9 mouse cellular contexts compared by ENCODE assay signal in genomic region chr2:112538783-112539182, GRCm38 (mm10). TPM values are rescaled to one million over a fixed set of nuclear protein-coding genes. Genes with fewer than 3 reads are reported as not detected.
DNase-seq lines count a peak whose midpoint lies in the region; ATAC-seq and TF ChIP-seq lines count a peak whose summit lies in the region.
"Had no signal": no experiment of that assay in that cellular context is flagged by ENCODE, and none has a peak within 500 bp of the region (broad histone marks: within the 10 kb centered on the region; RNA-seq: fewer than 3 reads in every experiment).

No protein-coding gene starts in this region.

- 100% methylated on average over 1 of the region's 1 CpGs for WGBS in heart, postnatal 0 days
- 94% methylated on average over 1 of the region's 1 CpGs for WGBS in heart, embryonic 12.5 days
- 95% methylated on average over 1 of the region's 1 CpGs for WGBS in stomach, postnatal 0 days

- H3K9ac ChIP-seq in heart, postnatal 0 days (replicated peaks; ENCODE audit: low read depth, low read length), result no peak overlapping the region
- H3K9ac ChIP-seq in heart, embryonic 12.5 days, result no peak overlapping the region
- H3K9ac ChIP-seq in stomach, postnatal 0 days (ENCODE audit: low read length), result no peak overlapping the region

- DNase-seq in heart, postnatal 0 days (ENCODE audit: low spot score), result peak; percentile 10
- peak; percentile 14 for DNase-seq in right cerebral cortex, adult 18-20 months
- no peak for DNase-seq in right cerebral cortex, postnatal 36 days (ENCODE audit: low spot score in 2 of 2)
- DNase-seq in cerebellum, postnatal 10 days, result peak; percentile 47 to 50
- DNase-seq in stomach, postnatal 0 days (ENCODE audit: low spot score), result no peak
- DNase-seq in natural killer cell, adult 2 months (ENCODE audit: low spot score in 2 of 2), result no peak
- DNase-seq in testis, postnatal 14 days (ENCODE audit: low spot score), result no peak

- H3K9me3 ChIP-seq in heart, postnatal 0 days (replicated peaks; ENCODE audit: control insufficient read depth, low read length), result no peaks in the 10 kb centered on the region
- H3K9me3 ChIP-seq in heart, embryonic 12.5 days (replicated peaks), result no peaks in the 10 kb centered on the region
- no peaks in the 10 kb centered on the region for H3K9me3 ChIP-seq in stomach, postnatal 0 days (ENCODE audit: control insufficient read depth, low read length)

- H3K4me1 ChIP-seq in heart, postnatal 0 days (ENCODE audit: control insufficient read depth, insufficient read depth), result peaks cover 5% of the 10 kb centered on the region; the same call in 1 of the 2 replicates
- H3K4me1 ChIP-seq in heart, embryonic 12.5 days (replicated peaks), result no peaks in the 10 kb centered on the region
- H3K4me1 ChIP-seq in stomach, postnatal 0 days (replicated peaks; ENCODE audit: control insufficient read depth, insufficient read depth), result no peaks in the 10 kb centered on the region

- peak; percentile 71 for TF ChIP-seq CTCF in heart, postnatal 0 days (IDR thresholded peaks at IDR 0.05; ENCODE audit: low read depth)
- peak; percentile 76 for TF ChIP-seq CTCF in stomach, postnatal 0 days (IDR thresholded peaks at IDR 0.05; ENCODE audit: low read depth)

- no peak for TF ChIP-seq EP300 in heart, postnatal 0 days (IDR thresholded peaks at IDR 0.05; ENCODE audit: low read depth)
- TF ChIP-seq EP300 in stomach, postnatal 0 days (optimal IDR thresholded peaks at IDR 0.05), result no peak

- no peak for ATAC-seq in heart, postnatal 0 days (ENCODE audit: insufficient read depth, low read depth)
- ATAC-seq in heart, embryonic 12.5 days (ENCODE audit: insufficient number of reproducible peaks, low FRiP score), result no peak
- no peak for ATAC-seq in stomach, postnatal 0 days (ENCODE audit: low FRiP score, low TSS enrichment)

- H3K27ac ChIP-seq in heart, postnatal 0 days (ENCODE audit: low read depth), result no peak overlapping the region
- no peak overlapping the region for H3K27ac ChIP-seq in heart, embryonic 12.5 days (ENCODE audit: poor library complexity, severe bottlenecking)
- no peak overlapping the region for H3K27ac ChIP-seq in stomach, postnatal 0 days (replicated peaks)

- H3K36me3 ChIP-seq in heart, postnatal 0 days (replicated peaks; ENCODE audit: control insufficient read depth, insufficient read depth, low read length), result no peaks in the 10 kb centered on the region
- H3K36me3 ChIP-seq in heart, embryonic 12.5 days, result no peaks in the 10 kb centered on the region
- H3K36me3 ChIP-seq in stomach, postnatal 0 days (ENCODE audit: control insufficient read depth, insufficient read depth, low read length), result no peaks in the 10 kb centered on the region

- H3K4me2 ChIP-seq in heart, postnatal 0 days (ENCODE audit: low read depth, low read length), result no peak overlapping the region
- H3K4me2 ChIP-seq in heart, embryonic 12.5 days, result no peak overlapping the region
- no peak overlapping the region for H3K4me2 ChIP-seq in stomach, postnatal 0 days (replicated peaks; ENCODE audit: low read depth)

- no peak overlapping the region for H3K4me3 ChIP-seq in heart, postnatal 0 days (ENCODE audit: low read depth, low read length)
- no peak overlapping the region for H3K4me3 ChIP-seq in heart, embryonic 12.5 days
- no peak overlapping the region for H3K4me3 ChIP-seq in stomach, postnatal 0 days (ENCODE audit: low read depth, low read length)

- no peaks in the 10 kb centered on the region for H3K27me3 ChIP-seq in heart, postnatal 0 days (ENCODE audit: control insufficient read depth, insufficient read depth, low read length)
- H3K27me3 ChIP-seq in heart, embryonic 12.5 days (replicated peaks), result no peaks in the 10 kb centered on the region
- no peaks in the 10 kb centered on the region for H3K27me3 ChIP-seq in stomach, postnatal 0 days (ENCODE audit: control insufficient read depth, insufficient read depth, low read length)

RNA-seq across cellular contexts. Expression of gene Aven, which starts 46.0 kb away (rescaled TPM):
- 5.2 and 26.5 TPM in 2 replicates for total RNA-seq in heart, postnatal 0 days (2014; rRNA removed; ENCODE audit: low replicate concordance)
- polyA plus RNA-seq in heart, postnatal 0 days (2015; fragmentation: Nextera tagmentation; extraction: Ambion mirVana), result 2.6 and 4.7 TPM in 2 replicates
- 11.7 and 12.1 TPM in 2 replicates for polyA plus RNA-seq in heart, embryonic 12.5 days (2016; fragmentation: Nextera tagmentation; extraction: Ambion mirVana)
- 3.6 and 4.7 TPM in 2 replicates for polyA plus RNA-seq in stomach, postnatal 0 days (2015; fragmentation: Nextera tagmentation; extraction: Ambion mirVana)

RNA-seq across cellular contexts. Expression of gene Chrm5, which starts 58.2 kb away (rescaled TPM):
- not detected in 2 replicates for total RNA-seq in heart, postnatal 0 days (2014; rRNA removed; ENCODE audit: low replicate concordance)
- not detected in 2 replicates for polyA plus RNA-seq in heart, postnatal 0 days (2015; fragmentation: Nextera tagmentation; extraction: Ambion mirVana)
- not detected in 2 replicates for polyA plus RNA-seq in heart, embryonic 12.5 days (2016; fragmentation: Nextera tagmentation; extraction: Ambion mirVana)
- polyA plus RNA-seq in stomach, postnatal 0 days (2015; fragmentation: Nextera tagmentation; extraction: Ambion mirVana), result not detected in 2 replicates
- total RNA-seq: gastrocnemius, postnatal 4 days had no signal

Comparison
In these comparisons a context has a peak if more than half of its experiments do, and no peak if none do; other contexts are left out.
1. DNase-seq: peak in heart, postnatal 0 days (single experiment), right cerebral cortex, adult 18-20 months (single experiment) and cerebellum, postnatal 10 days (2 of 2); none in right cerebral cortex, postnatal 36 days (0 of 2), stomach, postnatal 0 days (single experiment), natural killer cell, adult 2 months (0 of 2) and testis, postnatal 14 days (single experiment).